Mouse (Mus musculus) heart, adult 2 months (tissue): Measurements from ENCODE around the gene Slc25a21.

Source experiments
- EP300 ChIP-seq: fragments of 200-500 bp; IDR thresholded peaks from 2 replicates; pipeline ENCODE4 v1.6.1; 2011; ENCODE audit warnings: low read depth, low read length, control low read depth; ENCODE audit not compliant: insufficient read depth
- POLR2A ChIP-seq: fragments of 200-500 bp; IDR thresholded peaks from 2 replicates; pipeline ENCODE4 v1.6.1; 2011; ENCODE audit warnings: mild to moderate bottlenecking, low read depth, low read length, control low read depth; ENCODE audit not compliant: insufficient read depth

GRCm38 (mm10) chr12:57197363-57198026 is at the start of gene Slc25a21:
- TF ChIP-seq POLR2A (no peak), EP300 (no peak)
